Mouse (Mus musculus): ENCODE results near the gene Rpl22l1. TPM values are rescaled to one million over a fixed set of nuclear protein-coding genes. Genes with fewer than 3 reads are reported as not detected.
"Not testable (repeated sequence)": the region's sequence is repeated elsewhere in the genome, so short reads cannot be mapped to it uniquely, and the experiment has no call there.

Gene Rpl22l1
- total RNA-seq (2014; fragmentation: Nextera tagmentation) (1,279 and 1,311 TPM in 2 replicates), total RNA-seq (2017) (97.2 and 144 TPM in 2 replicates)

GRCm38 (mm10) chr3:28805301-28806097 lies at the start of gene Rpl22l1:
TSS of gene Rpl22l1 (plus strand) at chr3:28805436.
- peak; percentile 97 for ATAC-seq (replicated peaks; ENCODE audit: low FRiP score, low TSS enrichment, poor library complexity, severe bottlenecking)

GRCm38 (mm10) chr3:28755477-28755876 lies 49.8 kb upstream of the Rpl22l1 start:
- no peak for ATAC-seq (replicated peaks; ENCODE audit: low FRiP score, low TSS enrichment, poor library complexity, severe bottlenecking)

DNA sequence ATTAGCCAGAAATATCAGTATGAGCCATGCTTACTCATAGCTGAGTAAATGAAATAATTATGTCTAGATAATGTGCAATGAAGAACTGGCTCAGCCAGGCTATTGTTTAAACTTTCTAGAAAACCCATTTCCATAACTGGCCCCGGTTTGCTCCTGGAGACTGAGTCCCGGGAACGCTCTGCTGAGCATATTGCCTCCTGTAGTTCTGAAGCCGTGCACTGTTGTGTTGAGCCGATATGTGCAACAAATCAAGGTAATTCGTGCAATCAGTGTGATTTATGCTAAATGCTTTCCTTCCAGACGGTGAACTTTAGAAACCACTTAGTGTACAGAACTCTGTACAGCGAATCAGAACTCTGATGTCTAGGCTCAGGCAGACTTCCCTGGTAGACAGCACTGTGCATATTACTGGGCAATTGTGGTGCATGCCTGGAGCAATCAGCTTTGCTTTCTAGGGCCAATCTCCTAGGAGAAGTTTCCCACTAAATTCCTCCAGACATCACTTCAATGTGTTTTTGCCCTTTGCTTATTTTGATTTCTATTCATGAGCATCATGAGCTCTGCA lies 43.9 kb upstream of the Rpl22l1 start:
- ATAC-seq (replicated peaks; ENCODE audit: low FRiP score, low TSS enrichment, poor library complexity, severe bottlenecking): no peak

- no peak for ATAC-seq (replicated peaks; ENCODE audit: low FRiP score, low TSS enrichment, poor library complexity, severe bottlenecking)
These were observed 38.3 kb upstream of the Rpl22l1 start for GRCm38 (mm10) chr3:28766935-28767334.

DNA sequence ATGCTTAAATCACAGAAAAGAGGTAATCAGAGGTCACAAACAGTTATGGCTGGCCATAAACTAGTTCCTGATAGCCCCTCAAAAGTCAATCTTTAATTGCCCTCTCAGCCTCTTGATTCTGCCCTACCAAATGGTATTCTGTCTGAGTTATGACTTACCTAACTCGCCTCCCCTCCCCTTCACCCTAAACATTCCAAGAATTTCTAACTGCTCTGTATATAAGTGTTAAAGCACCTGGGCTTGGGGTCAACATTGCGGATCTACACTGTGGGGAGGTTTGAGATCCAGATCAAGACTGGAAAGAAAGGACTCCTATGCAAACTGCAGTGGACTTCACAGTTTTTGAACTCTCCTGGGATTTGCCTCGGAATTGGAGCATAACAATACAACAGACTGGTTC lies 37.0 kb upstream of the Rpl22l1 start:
- ATAC-seq (replicated peaks; ENCODE audit: low FRiP score, low TSS enrichment, poor library complexity, severe bottlenecking): no peak

- ATAC-seq (replicated peaks; ENCODE audit: low FRiP score, low TSS enrichment, poor library complexity, severe bottlenecking): not testable (repeated sequence)
These were observed 32.3 kb upstream of the Rpl22l1 start for GRCm38 (mm10) chr3:28772919-28773318.

DNA sequence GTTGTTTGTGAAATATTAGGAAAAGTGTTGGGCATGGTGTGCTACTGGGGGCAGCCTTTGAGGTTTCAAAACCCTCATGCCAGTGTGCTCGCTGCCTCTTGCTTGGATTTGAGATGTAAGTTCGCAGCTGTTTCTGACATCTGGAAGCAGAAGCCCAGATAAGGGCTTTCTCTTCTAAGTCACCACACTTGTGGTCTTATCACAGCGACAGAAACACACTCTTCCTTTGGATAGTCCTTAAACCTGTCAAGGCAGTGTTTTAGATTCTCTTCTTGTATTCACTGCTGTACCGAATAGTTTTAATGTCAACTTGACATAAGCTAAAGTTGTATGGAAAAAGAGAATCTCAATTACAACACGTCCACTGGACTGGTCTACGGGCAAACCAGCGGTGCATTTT lies 29.9 kb upstream of the Rpl22l1 start:
- ATAC-seq (replicated peaks; ENCODE audit: low FRiP score, low TSS enrichment, poor library complexity, severe bottlenecking): peak; percentile 85

GRCm38 (mm10) chr3:28775958-28776357 lies 29.3 kb upstream of the Rpl22l1 start:
- ATAC-seq (replicated peaks; ENCODE audit: low FRiP score, low TSS enrichment, poor library complexity, severe bottlenecking): peak; percentile 89

GRCm38 (mm10) chr3:28776491-28776890 lies 28.7 kb upstream of the Rpl22l1 start:
- peak; percentile 42 for ATAC-seq (replicated peaks; ENCODE audit: low FRiP score, low TSS enrichment, poor library complexity, severe bottlenecking)

DNA sequence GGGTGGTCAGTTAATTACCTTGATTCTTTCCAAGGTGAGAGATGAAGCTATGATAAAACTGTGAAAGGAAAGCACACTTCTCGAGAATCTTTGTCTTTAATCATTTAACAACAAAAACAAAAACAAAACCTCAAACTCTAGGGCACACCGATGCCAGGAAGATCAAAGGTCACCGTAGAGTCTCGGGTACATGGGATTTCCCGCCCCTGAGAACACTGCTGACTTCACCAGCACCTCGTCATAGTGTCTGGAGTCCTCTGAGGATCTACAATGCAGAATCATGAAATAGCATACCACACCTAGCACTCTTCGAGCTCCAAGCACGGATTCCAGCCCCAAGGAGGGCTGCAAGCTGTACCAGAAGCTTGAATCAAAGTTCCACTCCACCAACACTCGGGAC lies 24.7 kb upstream of the Rpl22l1 start:
- ATAC-seq (replicated peaks; ENCODE audit: low FRiP score, low TSS enrichment, poor library complexity, severe bottlenecking): no peak

DNA sequence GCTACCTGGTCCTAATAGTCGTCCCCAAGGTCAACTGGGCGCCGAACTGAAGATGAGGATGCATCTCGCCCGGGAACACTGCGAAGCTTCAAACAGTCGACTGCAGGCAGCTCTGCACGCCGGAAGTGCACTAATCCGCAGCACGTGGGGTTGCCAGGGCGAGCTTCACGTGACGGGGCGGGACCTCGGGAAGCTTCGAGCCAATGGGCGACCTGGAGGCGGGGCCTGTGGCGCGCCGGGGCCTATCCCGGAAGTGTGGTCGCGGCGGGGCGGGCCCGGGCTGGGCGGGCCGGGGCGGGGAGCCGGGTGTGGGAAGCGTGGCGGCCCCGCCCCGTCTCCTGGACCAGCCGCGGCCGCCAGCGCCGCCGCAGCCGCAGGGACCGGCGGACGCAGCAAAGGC lies 24.2 kb upstream of the Rpl22l1 start, which contains the start of gene Eif5a2:
Gene Eif5a2 (plus strand): TSS at position 283 of the 400 bp plus-strand sequence.
- ATAC-seq (replicated peaks; ENCODE audit: low FRiP score, low TSS enrichment, poor library complexity, severe bottlenecking): peak; percentile 89

- ATAC-seq (replicated peaks; ENCODE audit: low FRiP score, low TSS enrichment, poor library complexity, severe bottlenecking): 0 out of 2 replicates have a peak, but pooled peaks have one; percentile 1
These were observed 23.8 kb upstream of the Rpl22l1 start for GRCm38 (mm10) chr3:28781422-28781821.

- no peak for ATAC-seq (replicated peaks; ENCODE audit: low FRiP score, low TSS enrichment, poor library complexity, severe bottlenecking)
These were observed 23.4 kb upstream of the Rpl22l1 start for GRCm38 (mm10) chr3:28781848-28782247.

GRCm38 (mm10) chr3:28784176-28784575 lies 21.1 kb upstream of the Rpl22l1 start:
- no peak for ATAC-seq (replicated peaks; ENCODE audit: low FRiP score, low TSS enrichment, poor library complexity, severe bottlenecking)

GRCm38 (mm10) chr3:28794835-28795234 lies 10.4 kb upstream of the Rpl22l1 start:
- ATAC-seq (replicated peaks; ENCODE audit: low FRiP score, low TSS enrichment, poor library complexity, severe bottlenecking): 0 out of 2 replicates have a peak, but pooled peaks have one; percentile 52

GRCm38 (mm10) chr3:28808039-28808643 lies 2.9 kb downstream of the Rpl22l1 start:
- ATAC-seq (replicated peaks; ENCODE audit: low FRiP score, low TSS enrichment, poor library complexity, severe bottlenecking): no peak

DNA sequence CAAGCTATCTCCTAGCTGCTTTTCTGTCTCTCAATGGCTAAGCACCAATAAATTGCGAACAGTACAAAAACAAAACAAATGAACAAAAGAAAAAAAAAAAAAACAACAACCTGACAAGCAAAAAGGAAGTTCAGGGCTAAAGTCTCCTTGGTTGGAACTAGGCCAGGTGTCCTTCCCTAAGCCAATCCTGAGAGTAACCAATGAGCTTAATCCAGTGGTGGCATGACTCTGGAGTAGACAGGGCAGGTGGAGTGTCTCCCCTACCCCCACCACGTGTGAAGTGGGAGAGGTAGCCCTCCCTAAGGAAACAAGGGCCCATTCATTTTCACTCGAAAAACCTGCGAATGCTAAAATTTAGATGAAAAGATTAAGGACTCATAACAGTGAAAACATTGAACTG lies 6.2 kb downstream of the Rpl22l1 start:
- ATAC-seq (replicated peaks; ENCODE audit: low FRiP score, low TSS enrichment, poor library complexity, severe bottlenecking): no peak

DNA sequence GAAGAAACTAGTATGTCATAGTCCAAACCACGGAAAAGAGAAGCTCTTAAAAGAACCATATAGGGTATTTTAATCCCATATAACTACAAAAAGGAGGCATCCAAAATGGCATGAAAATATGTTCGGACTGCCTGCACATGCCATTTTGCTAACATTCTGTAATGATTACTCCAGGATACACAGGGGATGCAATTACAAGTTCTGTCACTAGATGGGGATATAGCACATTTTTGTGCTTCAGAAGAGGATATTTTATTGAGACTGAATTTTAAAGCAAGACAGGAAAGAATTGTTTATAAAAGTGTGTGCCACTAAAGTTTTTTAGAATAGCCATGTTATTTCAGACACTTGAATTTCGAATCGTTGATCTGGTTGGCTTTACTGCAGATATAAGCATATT lies 9.1 kb downstream of the Rpl22l1 start:
- peak; percentile 83 for ATAC-seq (replicated peaks; ENCODE audit: low FRiP score, low TSS enrichment, poor library complexity, severe bottlenecking)

DNA sequence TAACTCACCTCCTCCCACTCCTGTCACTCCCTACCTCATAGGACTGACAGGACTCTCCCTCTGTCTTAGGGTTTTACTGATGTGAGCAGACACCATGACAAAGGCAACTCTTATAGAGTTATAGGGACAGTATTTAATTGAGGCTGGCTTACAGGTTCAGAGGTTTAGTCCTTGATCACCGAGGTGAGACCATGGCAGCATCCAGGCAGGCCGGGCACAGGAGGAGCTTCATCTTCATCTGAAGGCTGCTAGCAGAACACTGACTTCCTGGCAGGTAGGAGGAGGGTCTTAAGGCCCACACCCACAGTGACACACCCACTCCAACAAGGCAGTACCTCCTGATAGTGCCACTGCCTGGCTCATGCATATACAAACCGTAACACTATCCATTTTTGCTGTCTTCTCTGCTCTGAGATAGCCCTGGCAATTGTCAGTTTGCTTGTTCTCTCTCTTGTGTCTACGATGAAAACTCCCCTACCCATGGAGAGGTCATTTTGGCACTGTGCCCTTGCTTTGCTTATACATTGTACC lies 10.8 kb downstream of the Rpl22l1 start:
- 0 out of 2 replicates have a peak, but pooled peaks have one; percentile 39 for ATAC-seq (replicated peaks; ENCODE audit: low FRiP score, low TSS enrichment, poor library complexity, severe bottlenecking)

DNA sequence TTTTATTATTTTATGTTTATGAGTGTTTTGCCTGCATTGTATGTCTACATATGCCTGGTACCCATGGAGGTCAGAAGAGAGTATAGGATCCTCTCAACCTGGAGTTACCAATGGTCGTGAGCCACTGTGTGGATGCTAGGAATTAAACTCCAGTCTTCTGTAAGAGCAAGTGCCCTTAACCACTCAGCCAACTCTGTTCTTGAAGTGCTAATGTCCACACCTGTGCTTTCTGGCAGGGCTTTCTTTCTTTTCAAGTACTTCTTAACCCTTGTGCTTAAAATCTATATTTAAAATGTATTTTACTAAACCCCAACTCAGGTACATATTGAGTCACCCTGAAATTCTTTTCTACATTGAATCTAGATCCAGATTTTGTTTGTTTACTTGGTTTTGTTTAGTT lies 21.0 kb downstream of the Rpl22l1 start:
- no peak for ATAC-seq (replicated peaks; ENCODE audit: low FRiP score, low TSS enrichment, poor library complexity, severe bottlenecking)

Data from megakaryocyte-erythroid progenitor cell, adult 5-6 weeks (primary cell).